Mouse (Mus musculus): Measurements from ENCODE around the gene Gm21788.
"Not testable (repeated sequence)": the region's sequence is repeated elsewhere in the genome, so short reads cannot be mapped to it uniquely, and the experiment has no call there.

Gene Gm21788

GRCm38 (mm10) chrY:7404710-7405109 lies at the start of gene Gm21788:
Gene Gm21788 (plus strand): TSS chrY:7405010.
- not testable (repeated sequence) for DNase-seq
